Mouse (Mus musculus): ENCODE measurements around the gene Exoc3l4. TPM values are rescaled to one million over a fixed set of nuclear protein-coding genes. Genes with fewer than 3 reads are reported as not detected.

Exoc3l4 gene
- total RNA-seq, 4 experiments from 2014 or later, result 1.7 to 2.5 (median 2.0) TPM

Other genes with a start within 250 kb of the Exoc3l4 start
- not detected for gene 4930595D18Rik, start 232.5 kb upstream of the Exoc3l4 start, total RNA-seq (2022)
- 10 to 100 TPM; 10.1 to 15.5 (median 11.6) TPM for gene Amn, start 145.9 kb upstream of the Exoc3l4 start, total RNA-seq (2022)
- gene Cdc42bpb, start 39.3 kb upstream of the Exoc3l4 start, total RNA-seq (2022), result 100 to 1,000 TPM; 123 to 157 (median 142) TPM
- gene Lbhd2, start 10.2 kb upstream of the Exoc3l4 start, total RNA-seq (2022), result 1 to 10 TPM; 2.4 to 4.8 (median 3.5) TPM
- gene Tnfaip2, start 25.5 kb downstream of the Exoc3l4 start, total RNA-seq (2022), result 1 to 10 TPM in 1 of 4 experiments, under 1 TPM in 3; 0.44 to 1.3 (median 0.68) TPM
- gene Gm266, start 68.8 kb downstream of the Exoc3l4 start, total RNA-seq (2022), result 1 to 10 TPM; 3.0 to 5.1 (median 3.8) TPM
- 100 to 1,000 TPM; 244 to 339 (median 284) TPM for gene Eif5, start 121.0 kb downstream of the Exoc3l4 start, total RNA-seq (2022)
- gene Mark3, start 157.5 kb downstream of the Exoc3l4 start, total RNA-seq (2022), result 10 to 100 TPM; 84.7 to 97.3 (median 85.8) TPM